Mouse (Mus musculus) monocyte, adult 2 months (primary cell): ENCODE data around the gene Mybpc1.

Experiments
- DNase-seq, 2 experiments: peaks; one replicate each; pipeline ENCODE4 v3.0.0; 2022; ENCODE audit warnings: low spot score in 2 of 2, low read depth in 1 of 2

The Mybpc1 gene

GRCm38 (mm10) chr10:88604943-88605342, at the start of gene Mybpc1:
Gene Mybpc1 (minus strand): TSS chr10:88605152.
- no peak for DNase-seq

- no peak for DNase-seq
Observed at GRCm38 (mm10) chr10:88645448-88645847, 40.5 kb upstream of the Mybpc1 start.

DNA sequence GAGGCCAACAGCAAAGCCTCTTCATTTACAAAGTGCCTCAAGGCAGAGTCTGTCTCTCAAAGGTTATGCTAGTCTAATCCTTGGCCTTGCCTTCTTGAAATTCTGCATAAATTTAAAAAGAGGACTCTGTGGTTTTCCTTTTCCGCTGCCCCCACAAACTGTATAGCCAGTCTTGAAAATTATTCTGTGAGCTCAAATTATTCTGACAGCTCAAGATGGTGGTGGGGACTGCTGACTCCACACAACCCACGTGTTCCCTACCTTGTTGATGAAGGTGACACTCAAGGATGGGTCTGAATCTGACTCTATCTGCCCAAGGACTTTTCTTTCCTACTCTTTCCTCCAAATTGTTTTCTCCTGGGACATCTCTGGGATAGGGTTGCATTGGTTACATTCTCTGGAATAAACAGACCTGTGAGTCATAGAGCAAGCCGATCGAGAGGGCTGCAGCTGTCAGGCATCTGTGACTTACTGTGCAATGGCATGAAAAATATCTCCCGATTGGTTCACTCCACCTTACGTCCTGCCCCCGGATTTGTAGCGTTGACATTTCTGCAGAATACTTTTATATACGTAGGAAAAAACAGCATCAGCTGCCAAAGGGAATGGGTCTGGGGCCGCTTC, 26.5 kb upstream of the Mybpc1 start:
- no peak for DNase-seq

DNA sequence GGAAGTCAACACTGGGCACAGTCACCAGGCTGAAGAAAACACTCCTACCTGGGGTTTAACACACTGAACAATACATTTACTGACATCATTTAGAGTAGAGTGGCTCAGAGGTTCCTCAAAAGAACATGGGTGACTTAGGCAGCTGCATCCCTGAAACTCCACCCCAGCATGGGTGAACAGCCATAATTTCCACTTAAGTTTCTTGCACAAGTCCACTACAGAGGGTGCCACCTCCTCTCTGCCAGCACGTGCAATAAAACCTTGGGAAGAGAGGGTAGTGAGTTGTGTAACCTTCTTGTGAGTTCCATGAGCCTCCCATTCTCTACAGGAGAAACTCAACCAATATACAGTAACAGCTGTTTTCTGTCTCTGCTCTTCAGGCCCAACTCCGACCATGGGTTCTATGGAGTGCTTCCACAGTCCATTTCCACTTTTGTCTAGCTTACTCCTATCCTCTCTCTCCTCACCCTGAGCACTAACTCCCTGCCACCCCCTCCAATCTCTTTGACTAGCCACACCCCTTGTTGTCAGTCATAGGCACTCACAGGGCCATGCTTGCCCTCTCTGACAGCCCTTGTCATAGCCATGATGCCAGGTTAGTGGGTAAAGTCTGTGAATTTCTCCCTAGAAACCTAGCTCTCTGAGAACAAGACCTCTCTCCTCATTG, 25.8 kb upstream of the Mybpc1 start:
- no peak for DNase-seq

- DNase-seq: no peak
Observed at GRCm38 (mm10) chr10:88627052-88627451, 22.1 kb upstream of the Mybpc1 start.

DNA sequence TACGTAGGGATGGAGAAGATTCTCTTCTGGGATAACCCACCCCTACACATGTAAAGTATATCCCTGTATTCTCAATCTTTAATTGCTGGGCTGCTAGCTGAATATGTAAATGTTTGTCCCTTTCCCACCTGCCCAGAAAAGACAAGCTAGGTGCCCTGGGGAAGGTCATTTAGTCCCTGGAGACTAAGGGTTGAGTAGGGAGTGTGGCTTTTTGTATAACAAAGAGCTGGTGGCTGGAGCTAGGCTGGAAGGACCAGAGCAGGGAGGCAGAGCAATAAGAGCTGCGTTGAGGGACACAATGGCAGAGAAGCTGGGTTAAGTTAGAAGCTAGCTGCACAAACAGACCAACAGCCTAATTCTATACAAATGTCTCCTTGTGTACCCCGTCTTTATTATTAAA, 21.2 kb upstream of the Mybpc1 start:
- no peak for DNase-seq

DNA sequence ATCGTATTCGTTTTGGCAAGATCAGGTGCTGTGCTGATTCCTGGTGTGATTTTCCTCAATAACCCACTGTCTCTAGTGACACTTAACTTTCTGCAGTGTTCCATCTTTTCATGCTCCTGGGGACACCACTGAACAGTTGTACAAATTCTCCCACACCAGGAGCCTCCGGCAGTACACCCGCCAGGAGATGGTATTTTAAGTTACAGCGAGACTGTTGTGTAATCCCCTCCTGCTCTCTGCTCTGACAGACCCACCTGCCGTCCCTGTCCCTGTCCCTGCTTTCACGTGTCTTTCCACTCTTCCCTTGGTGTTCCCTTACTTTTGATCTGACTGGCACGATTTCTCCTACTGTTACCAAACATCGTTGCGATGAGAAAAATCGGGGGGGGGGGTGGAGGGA, 19.3 kb upstream of the Mybpc1 start:
- no peak for DNase-seq

DNA sequence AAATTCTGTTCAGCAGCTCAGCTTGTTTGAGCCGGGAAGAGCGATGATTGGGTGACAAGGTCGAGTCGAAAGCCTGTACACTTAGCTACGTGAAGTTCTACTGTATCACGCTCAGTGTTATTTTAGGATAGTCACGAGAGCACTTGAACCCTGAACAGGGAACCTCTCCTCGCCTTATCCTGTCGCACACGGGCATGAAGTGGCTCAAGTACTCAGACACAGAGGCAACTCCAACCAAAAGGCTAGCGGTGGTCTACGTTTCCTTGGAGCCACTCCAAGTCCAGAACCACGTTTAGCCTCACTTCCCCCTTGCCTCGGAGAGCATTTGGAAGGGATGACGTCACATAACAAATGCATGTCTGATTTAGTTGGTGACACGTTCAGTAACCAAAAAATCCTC, 17.7 kb upstream of the Mybpc1 start:
- DNase-seq: peak; percentile 3 to 28

- DNase-seq: no peak
Observed at GRCm38 (mm10) chr10:88620809-88621208, 15.9 kb upstream of the Mybpc1 start.

- no peak for DNase-seq
Observed at GRCm38 (mm10) chr10:88613051-88613450, 8.1 kb upstream of the Mybpc1 start.

DNA sequence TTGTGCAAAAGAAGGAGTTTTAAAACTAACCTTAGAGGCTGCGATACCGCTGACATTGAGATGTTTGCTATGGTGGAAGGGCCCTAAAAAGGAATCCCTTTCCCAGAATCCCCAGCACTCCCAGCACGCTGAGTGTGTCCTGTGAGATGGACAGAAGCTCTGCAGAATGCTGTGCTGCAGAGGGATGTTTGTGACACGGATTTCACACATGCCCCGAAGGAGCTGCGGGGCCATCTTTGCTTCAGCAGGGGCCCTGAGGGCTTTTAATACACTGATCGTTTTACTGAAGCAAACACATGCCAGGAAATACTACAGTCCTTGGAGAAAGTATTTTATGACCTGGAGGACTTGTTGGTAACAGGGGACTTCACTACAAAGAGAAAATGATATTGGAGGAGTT, 1.7 kb upstream of the Mybpc1 start:
- no peak for DNase-seq

DNA sequence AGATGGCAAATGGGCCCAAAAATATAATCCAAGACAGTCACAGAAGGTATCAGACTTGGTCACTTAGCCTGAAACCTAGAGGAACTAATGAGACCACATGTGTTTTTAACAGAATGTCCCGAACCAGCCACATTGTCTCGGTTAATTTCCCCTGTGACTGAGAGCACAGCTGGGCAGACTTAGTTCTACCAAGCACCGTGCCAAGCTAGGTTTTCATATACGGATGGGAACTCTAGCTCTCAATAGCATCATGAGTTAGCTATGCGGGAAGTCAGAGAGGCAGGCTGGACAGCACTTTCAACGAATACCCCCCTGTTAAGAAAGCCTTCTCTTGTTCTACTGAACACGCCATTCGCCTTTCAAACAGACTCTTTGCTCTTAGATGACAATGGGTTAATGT, 1.1 kb upstream of the Mybpc1 start:
- DNase-seq: no peak

- no peak for DNase-seq
Observed at GRCm38 (mm10) chr10:88603773-88604172, 1.2 kb downstream of the Mybpc1 start.

DNA sequence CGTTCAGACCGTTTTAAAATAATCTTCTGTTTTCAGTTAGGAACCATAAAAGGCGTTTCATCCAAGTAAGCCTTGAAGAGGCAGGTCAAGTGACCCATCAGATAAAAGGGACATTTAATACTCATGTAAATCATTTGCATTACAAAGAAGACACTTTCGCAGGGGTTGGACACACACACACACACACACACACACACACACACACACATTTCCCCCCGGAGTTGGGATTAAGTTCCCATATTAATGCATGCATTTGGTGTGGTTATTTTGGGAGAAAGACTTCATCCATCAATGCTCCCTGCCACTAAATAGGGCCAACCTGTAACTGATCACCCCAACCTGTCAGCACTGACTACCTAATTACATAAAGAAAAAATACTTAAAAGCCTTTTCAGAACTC, 1.7 kb downstream of the Mybpc1 start:
- no peak for DNase-seq

GRCm38 (mm10) chr10:88600591-88600990, 4.4 kb downstream of the Mybpc1 start:
- no peak for DNase-seq

DNA sequence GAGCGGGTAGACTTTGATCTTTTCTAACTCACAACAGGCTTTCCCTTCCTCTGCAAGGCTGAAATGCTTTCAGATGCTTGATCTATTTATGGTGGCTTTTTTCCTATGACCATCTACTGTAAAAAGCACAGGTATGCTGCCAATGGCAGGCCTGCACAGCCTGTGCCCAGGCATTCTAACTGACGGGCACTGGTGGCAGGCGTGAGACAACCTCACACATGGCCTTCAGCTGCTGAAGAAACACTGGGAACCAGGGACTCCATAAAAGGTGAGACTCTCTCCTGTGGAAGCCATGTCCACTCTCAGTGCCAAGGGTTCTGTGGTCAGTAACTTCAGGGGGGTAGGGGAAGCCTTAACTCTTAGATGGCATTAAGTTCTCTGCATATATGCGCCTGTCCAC, 12.6 kb downstream of the Mybpc1 start:
- DNase-seq: no peak

DNA sequence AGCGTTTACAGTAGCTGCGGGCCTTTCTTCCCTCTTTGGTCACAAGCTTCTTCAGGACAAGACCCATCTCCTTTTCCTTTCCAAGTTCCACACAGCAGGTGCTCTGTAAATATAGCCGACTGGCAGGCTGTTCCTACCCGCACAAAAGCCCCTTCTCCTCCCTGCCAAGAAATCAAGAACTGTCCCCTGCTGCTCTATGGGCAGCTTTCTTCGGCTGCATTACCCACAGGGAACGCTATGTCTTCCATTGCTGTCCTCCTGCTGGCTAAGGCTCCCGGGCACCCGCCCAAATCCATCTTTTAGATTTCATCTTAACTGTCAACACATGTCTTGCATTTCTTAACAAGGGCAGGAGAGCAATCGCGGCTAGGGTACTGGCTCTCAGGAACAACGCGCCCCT, 13.9 kb downstream of the Mybpc1 start:
- DNase-seq: no peak

DNA sequence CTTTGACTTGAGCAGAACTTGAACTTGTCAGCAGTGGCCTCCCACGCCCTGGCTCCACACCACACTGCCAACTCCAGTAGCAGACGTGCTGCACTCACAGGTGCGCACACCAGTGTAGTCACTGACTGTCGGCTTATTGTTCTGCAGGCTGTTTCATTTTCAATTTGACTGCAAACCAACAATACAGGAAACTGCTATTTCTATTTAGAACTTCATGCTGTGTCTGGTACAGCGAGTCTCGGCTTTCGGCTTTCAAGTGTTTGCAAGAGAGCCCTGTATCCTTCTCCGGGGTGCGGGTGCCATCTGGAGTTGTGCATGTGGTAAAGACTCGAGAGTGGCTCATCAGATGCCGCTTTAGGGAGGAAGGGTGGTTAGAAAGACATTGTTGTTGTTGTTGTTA, 20.5 kb downstream of the Mybpc1 start:
- DNase-seq: no peak

GRCm38 (mm10) chr10:88580786-88581185, 24.2 kb downstream of the Mybpc1 start:
- no peak for DNase-seq

DNA sequence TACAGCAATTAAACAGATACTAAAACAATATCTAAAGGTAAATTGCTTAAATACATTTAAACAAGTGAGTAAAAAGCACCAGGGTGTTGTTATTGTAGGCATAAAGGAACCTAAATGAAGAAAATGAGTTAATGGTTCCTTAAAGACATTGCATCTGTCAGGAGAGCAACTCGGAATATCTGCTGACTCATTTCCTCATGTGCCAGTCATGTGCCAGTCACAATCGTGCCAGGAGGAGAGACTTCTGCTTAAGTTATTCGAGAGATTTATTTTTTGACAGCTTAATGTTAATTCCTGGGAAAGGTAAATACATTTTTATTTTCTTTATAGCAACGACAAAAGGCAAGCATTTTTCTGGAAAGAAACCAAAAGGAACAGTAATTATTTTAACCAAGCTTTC, 26.3 kb downstream of the Mybpc1 start:
- peak in 1 of 2 experiments; percentile 1 for DNase-seq

DNA sequence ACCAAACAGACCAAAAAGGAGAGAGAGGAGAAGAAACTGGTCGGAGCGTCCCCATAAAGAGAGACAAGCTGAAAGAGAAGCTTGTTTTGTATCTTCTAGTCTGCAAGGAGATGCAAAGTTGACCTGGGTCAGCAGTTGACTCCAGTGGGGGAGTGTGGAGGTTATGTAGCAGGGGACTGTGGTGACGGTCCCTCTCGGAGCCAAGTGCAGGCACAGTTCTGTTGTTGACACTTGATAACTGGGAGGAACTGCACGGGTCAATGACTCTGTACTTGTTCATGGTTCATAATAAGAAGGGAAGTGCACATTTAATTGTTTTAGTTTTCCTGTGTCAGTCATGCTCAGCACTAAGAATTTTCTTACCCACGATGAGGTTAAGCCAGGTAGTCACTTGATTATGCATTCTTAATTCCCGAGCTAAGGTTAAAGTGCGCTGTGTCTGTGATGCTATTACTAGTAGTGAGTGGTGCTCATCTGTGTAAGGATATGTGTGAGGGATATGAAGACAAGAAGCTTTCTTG, 30.8 kb downstream of the Mybpc1 start:
- DNase-seq: no peak

DNA sequence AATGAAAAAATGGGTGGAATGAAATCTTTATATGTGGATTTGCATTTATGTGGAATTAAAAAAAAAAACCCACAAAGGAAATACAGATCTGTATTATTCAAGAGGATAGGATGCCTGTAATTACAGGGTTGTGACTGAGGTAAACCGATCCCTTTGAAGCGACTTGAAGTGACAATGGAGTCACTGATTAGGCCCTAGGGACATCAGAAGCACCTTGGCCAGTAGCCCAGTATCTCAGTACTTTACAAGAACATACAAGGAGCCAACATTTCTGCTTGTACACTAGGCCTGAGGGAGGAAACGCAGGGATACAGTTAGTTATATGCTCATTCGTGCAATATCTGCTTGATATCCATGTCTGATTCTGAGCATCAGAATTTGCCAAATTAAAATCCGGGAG, 32.8 kb downstream of the Mybpc1 start:
- DNase-seq: no peak

- DNase-seq: no peak
Observed at GRCm38 (mm10) chr10:88557046-88557445, 47.9 kb downstream of the Mybpc1 start.
